Mouse (Mus musculus): ENCODE data around the gene Rps18. TPM values are rescaled to one million over a fixed set of nuclear protein-coding genes. Genes with fewer than 3 reads are reported as not detected.
A peak's percentile ranks its signal among the peaks of the same experiment; 100 is the strongest.

Rps18 gene
- polyA plus RNA-seq, 1 experiment from 2014 or later = 950 TPM

DNA sequence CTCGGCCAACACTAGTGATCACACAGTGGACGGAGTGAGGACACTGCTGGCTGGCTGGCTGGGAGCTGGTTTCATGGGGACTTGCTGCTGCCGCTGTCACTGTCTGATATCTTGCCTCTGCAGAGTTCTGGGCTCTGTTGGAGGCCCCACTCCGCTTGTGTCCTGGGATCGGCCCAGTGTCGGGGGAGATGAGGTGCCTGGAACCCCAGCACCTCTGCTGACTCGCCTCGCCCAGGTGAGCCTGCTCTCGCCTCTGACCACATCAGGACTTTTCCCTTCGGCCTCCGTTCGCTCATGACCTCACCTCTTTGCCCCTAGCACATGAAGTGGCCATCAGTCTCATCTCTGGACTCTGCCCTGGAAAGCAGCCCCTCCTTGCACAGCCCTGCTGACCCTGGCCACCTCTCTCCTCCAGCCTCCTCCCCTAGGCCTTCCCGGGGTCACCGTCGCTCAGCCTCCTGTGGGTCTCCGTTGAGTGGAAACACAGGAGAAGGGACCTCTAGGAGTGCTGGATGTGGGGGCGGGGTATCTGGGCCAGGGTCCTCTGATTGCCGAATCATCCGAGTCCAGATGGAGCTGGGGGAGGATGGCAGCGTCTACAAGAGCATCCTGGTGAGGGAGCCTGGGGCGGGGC is 20.3 kb downstream of the Rps18 start:
- H3K4me2 ChIP-seq = no peak overlapping the region
- WGBS = 88% methylated on average over 21 of the region's 21 CpGs
- H3K36me3 ChIP-seq = peaks cover 61% of the 10 kb centered on the region
- no peak overlapping the region for H3K27ac ChIP-seq
- H3K9ac ChIP-seq = no peak overlapping the region
- H3K4me3 ChIP-seq = no peak overlapping the region
- no peak for ATAC-seq (ENCODE audit: low FRiP score)
- H3K9me3 ChIP-seq = no peaks in the 10 kb centered on the region
- H3K27me3 ChIP-seq = no peaks in the 10 kb centered on the region
- H3K4me1 ChIP-seq (replicated peaks) = peaks cover 25% of the 10 kb centered on the region

DNA sequence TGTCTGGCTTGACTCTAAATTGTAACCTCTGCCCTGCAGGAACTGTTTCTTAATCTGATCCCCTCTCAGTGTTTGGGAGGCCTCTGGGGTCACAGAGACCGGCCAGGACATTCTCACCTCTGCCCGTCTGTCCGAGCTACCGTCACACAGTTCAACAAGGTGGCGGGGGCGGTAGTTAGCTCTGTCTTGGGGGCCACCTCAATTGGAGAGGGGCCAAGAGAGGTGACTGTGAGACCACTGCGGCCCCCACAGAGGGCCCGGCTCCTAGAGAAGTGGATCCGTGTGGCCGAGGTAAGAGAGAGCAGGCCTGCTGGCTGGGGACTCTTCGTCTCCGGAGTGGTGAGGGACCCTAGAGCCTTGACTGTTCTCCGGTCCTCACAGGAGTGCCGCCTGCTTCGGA is 22.8 kb downstream of the Rps18 start:
- Histone ChIP-seq H3K4me2 (no peak overlapping the region), H3K9me3 (no peaks in the 10 kb centered on the region), H3K4me3 (no peak overlapping the region), H3K27me3 (no peaks in the 10 kb centered on the region), H3K4me1 (replicated peaks) (peaks cover 25% of the 10 kb centered on the region), H3K9ac (no peak overlapping the region), H3K36me3 (peaks cover 53% of the 10 kb centered on the region), H3K27ac (no peak overlapping the region)
- ATAC-seq (ENCODE audit: low FRiP score) = no peak
- 91% methylated on average over 15 of the region's 15 CpGs for WGBS

DNA sequence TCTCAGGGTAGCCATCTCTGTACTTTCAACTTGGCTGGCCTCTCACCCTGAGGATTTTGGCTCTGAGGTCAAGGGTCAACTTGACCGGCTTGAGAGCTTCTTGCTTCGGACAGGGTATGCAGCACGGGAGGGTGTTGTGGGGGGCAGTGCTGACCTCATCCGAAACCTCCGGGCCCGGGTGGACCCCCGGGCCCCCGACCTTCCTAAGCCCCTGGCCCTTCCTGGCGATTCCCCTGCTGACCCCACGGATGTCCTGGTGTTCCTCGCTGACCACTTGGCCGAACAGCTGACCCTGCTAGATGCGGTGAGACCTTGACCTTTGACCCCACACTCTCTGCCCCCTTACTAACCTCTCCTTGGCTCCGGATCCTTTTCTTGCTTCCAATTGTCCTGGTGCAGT is 23.4 kb downstream of the Rps18 start:
- H3K27ac ChIP-seq = no peak overlapping the region
- H3K9me3 ChIP-seq = no peaks in the 10 kb centered on the region
- 88% methylated on average over 14 of the region's 14 CpGs for WGBS
- no peak for ATAC-seq (ENCODE audit: low FRiP score)
- no peak overlapping the region for H3K9ac ChIP-seq
- peaks cover 54% of the 10 kb centered on the region for H3K36me3 ChIP-seq
- no peak overlapping the region for H3K4me3 ChIP-seq
- no peak overlapping the region for H3K4me2 ChIP-seq
- H3K4me1 ChIP-seq (replicated peaks) = peaks cover 30% of the 10 kb centered on the region
- no peaks in the 10 kb centered on the region for H3K27me3 ChIP-seq

DNA sequence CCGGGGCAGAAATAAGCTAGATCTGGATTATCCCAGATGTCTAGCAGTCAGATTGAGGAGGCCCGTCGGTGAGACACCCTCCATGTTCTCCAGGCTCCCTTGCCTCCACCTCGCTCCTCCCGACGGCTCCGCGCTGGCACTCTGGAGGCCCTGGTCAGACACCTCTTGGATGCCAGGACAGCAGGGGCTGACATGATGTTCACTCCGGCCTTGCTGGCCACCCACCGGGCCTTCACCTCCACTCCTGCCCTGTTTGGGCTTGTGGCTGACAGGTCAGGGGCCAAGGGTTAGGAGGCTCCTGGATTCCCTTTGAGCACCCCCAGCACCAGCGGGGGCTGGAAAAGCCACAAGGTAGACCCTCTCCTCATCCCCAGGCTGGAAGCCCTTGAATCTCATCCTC is 23.9 kb downstream of the Rps18 start:
- no peaks in the 10 kb centered on the region for H3K9me3 ChIP-seq
- ATAC-seq (ENCODE audit: low FRiP score) = no peak
- H3K4me3 ChIP-seq = no peak overlapping the region
- H3K4me1 ChIP-seq (replicated peaks) = peaks cover 31% of the 10 kb centered on the region
- H3K36me3 ChIP-seq = peaks cover 49% of the 10 kb centered on the region
- 93% methylated on average over 11 of the region's 11 CpGs for WGBS
- no peaks in the 10 kb centered on the region for H3K27me3 ChIP-seq
- H3K4me2 ChIP-seq = no peak overlapping the region
- H3K27ac ChIP-seq = no peak overlapping the region
- no peak overlapping the region for H3K9ac ChIP-seq

DNA sequence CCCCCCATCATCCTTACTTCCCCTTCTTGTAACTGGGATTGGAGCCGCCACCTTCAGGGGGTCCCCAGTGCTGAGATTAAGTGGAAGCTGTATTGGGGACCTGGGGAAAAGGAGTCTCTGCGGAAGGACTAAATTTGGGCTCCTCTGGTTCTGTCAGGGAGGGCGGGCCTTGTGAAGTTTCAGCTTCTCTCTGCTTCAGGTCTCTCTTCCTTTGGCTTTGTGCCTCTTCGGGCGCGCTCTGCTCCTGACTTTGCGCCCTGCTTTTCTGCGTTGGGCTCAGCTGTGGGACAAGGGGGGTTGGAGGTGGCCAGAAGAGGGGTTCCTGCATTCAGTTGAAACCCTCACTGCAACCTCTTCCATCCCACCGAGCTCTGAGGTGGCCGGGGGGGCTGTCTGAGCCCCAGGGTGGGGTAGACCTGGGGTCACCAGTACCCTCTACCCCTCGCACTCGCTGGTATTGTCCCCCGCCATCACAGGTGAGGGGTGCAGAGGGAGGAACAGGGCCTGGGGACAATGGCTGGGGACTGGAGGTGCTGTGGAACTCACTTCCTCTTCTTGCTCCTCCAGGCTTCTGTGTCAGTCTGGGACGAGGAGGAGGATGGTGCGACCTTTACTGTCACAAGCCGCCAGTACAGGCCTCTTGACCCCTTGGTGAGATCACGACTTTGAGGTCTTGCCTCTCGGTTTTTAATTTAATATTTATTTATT is 24.5 kb downstream of the Rps18 start:
- H3K27me3 ChIP-seq = no peaks in the 10 kb centered on the region
- peak overlapping the region; percentile 95 for H3K9ac ChIP-seq
- H3K4me2 ChIP-seq = peak overlapping the region; percentile 99
- H3K4me1 ChIP-seq (replicated peaks) = peaks cover 31% of the 10 kb centered on the region
- peak overlapping the region; percentile 90 for H3K4me3 ChIP-seq
- H3K27ac ChIP-seq = no peak overlapping the region
- H3K36me3 ChIP-seq = peaks cover 49% of the 10 kb centered on the region
- 37% methylated on average over 18 of the region's 18 CpGs for WGBS
- no peak for ATAC-seq (ENCODE audit: low FRiP score)
- H3K9me3 ChIP-seq = no peaks in the 10 kb centered on the region

DNA sequence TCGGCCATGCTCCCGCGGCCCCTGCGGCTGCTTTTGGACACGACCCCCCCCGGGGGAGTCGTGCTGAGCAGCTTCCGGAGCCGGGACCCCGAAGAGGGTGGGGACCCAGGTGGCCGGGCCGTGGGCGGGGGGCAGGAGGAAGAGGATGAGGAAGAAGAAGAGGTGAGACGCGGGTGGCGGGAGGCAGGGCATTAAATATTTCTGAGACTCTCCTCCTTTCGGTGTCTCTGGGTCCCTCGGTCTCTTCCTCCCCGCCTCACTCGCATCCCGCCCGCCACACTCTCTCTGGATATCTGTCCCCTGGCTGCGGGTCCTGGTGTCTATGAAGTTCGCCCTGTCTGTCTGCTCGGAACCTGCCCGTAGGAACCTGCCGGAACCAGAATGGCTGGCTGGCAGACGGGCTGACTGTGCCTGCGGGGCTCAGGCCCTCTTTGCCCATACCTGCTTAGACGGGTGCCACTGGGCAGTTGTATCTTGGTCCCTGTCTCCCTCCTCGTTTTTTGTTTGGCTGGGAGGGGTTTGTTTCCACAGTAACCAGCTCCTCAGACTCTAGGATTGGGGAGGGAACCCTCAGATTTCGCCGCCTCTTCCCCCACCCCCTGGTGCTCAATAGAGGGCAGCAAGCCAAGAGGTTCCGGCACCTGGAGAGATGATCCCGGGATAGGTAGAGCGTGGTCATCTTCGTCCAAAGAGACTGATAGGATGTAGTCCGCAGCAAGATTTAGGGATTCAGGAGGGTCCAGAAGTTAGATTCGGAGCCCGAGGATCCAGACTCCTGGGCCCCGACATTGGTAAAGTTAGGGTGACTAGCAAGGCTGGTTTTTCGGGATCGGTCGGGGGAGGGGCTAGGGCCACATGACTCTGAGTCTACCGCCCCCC is 25.3 kb downstream of the Rps18 start:
- no peaks in the 10 kb centered on the region for H3K27me3 ChIP-seq
- H3K4me2 ChIP-seq = peak overlapping the region; percentile 99
- peaks cover 48% of the 10 kb centered on the region for H3K36me3 ChIP-seq
- 0 out of 2 replicates have a peak, but pooled peaks have one; percentile 4 for ATAC-seq (ENCODE audit: low FRiP score)
- H3K4me3 ChIP-seq = peak overlapping the region; percentile 90
- WGBS = under 1% methylated on average over 45 of the region's 45 CpGs
- H3K27ac ChIP-seq = peak overlapping the region; percentile 97
- peaks cover 31% of the 10 kb centered on the region for H3K4me1 ChIP-seq (replicated peaks)
- no peaks in the 10 kb centered on the region for H3K9me3 ChIP-seq
- H3K9ac ChIP-seq = peak overlapping the region; percentile 95

DNA sequence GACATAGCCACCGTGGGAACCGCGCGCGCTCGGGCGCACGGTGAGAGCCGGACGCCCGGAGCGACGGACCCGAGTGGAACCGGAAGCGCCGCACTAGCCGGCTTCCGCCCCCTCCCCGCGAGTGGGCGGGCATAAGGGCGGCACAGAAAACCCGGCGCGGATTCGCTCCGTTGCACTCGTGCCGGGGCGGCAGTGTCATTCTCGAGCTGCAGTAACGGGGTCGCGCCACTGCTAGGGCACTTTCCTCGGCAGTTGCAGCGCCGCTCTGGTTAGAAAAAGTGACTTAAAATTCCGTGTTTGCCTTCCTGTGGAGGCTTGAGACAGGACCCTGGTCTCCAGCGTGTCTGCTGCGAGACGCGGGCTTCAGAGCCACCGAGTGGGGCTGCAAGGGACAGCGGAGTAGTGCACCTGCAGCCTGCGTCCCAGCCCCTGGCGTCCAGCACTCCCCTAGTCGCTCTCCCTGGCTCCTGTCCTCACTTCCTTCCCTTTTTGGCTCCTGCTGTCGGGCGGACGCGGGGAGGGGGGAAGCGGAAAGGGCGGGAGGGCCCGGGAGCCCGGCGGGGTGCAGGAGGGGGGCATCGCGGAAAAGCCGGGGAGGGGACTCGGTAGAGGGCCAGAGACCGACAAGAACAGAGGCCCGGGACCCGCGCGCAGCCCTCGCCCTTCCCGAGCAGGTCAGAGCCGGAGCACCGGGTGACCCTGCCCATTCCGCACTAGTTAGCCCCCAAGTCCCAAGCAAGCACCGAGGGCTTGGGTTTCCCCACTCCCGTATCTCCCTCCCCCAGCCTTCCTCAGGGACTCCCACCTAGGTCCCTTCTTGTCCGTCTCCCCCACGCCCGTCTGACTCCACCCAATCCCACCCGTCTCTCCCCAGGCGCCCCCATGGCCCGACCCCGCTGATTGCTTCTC is 26.2 kb downstream of the Rps18 start, which contains the start of gene Rgl2:
Gene Rgl2, plus strand, starts transcription at position 173 of the 909 bp plus-strand sequence.
- H3K4me1 ChIP-seq (replicated peaks) = peaks cover 31% of the 10 kb centered on the region
- H3K9ac ChIP-seq = peak within 1 kb of the TSS; percentile 95
- H3K4me3 ChIP-seq = peak within 1 kb of the TSS; percentile 90
- WGBS = under 1% methylated on average over 70 of the region's 80 CpGs
- peak within 1 kb of the TSS; percentile 97 for H3K27ac ChIP-seq
- H3K27me3 ChIP-seq = no peaks in the 10 kb centered on the region
- H3K4me2 ChIP-seq = peak within 1 kb of the TSS; percentile 99
- H3K36me3 ChIP-seq = peaks cover 46% of the 10 kb centered on the region
- H3K9me3 ChIP-seq = no peaks in the 10 kb centered on the region
- peak; percentile 84 for ATAC-seq (ENCODE audit: low FRiP score)

DNA sequence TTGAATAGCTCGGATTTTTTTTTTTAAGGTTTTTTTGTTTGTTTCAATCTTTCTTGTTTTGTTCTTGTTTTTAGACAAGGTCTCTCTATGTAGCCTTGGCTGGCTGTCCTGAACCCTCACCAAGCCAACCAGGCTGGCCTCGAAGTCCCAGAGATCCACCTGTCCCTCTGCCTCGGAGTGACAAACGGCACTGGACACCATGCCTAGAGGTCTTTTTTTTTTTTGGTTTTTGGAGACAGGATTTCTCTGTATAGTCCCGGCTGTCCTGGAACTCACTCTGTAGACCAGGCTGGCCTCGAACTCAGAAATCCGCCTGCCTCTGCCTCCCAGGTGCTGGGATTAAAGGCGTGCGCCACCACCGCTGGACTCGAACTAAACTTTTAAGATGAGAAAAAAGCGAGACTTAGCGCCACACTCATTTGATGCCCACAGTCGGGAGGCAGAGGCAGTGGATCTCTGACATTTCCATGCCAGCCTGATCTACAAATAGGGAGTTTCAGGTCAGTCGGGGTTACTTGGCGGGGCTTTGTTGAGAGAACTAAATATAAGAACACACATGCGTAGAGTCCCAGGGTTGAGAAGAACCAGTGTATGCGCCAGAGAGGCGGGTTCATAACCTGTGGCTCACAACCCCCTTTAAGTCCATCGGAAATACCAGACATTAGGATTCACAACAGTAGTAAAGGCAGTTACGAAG is 27.4 kb downstream of the Rps18 start:
- Histone ChIP-seq H3K4me3 (peak overlapping the region; percentile 90), H3K36me3 (peaks cover 35% of the 10 kb centered on the region), H3K9me3 (no peaks in the 10 kb centered on the region), H3K27me3 (no peaks in the 10 kb centered on the region), H3K4me2 (peak overlapping the region; percentile 99), H3K4me1 (replicated peaks) (peaks cover 31% of the 10 kb centered on the region), H3K27ac (peak overlapping the region; percentile 76; the same call in 1 of the 2 replicates), H3K9ac (peak overlapping the region; percentile 95)
- 67% methylated on average over 21 of the region's 21 CpGs for WGBS
- no peak for ATAC-seq (ENCODE audit: low FRiP score)

DNA sequence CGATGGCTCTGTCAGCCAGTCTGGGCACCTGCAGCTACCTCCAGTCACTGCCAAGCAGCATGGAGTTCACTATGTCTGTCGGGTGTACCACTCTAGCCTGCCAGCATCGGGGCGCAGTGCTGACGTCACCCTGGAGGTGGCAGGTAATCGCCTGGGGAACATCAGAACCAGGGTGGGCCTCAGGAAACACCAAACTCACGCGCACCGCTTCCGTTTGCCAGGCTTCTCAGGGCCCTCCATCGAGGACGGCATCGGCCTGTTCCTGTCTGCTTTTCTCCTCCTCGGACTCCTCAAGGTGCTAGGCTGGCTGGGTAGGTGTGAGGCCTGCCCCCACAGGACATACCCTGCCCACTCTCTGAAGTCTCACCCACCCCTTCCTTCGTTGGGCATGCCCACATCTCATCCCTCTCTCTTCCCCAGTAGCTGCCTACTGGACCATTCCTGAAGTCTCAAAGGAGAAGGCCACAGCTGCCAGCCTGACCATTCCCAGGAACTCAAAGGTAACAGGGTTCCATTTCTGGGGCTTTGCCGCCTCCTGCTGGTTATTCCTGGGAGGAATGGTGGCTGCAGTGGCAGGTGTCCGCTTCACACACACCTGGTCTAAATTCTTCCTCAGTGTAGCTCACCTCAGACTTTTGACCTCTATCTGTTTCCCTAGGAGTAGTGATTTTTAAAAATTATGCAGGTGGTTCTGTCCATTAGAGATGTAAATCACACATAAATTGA is 29.4 kb downstream of the Rps18 start:
- Histone ChIP-seq H3K4me3 (no peak overlapping the region), H3K9me3 (no peaks in the 10 kb centered on the region), H3K4me1 (replicated peaks) (peaks cover 28% of the 10 kb centered on the region), H3K4me2 (no peak overlapping the region), H3K27ac (no peak overlapping the region), H3K27me3 (no peaks in the 10 kb centered on the region), H3K36me3 (peaks cover 22% of the 10 kb centered on the region), H3K9ac (no peak overlapping the region)
- no peak for ATAC-seq (ENCODE audit: low FRiP score)
- WGBS = 80% methylated on average over 17 of the region's 17 CpGs

DNA sequence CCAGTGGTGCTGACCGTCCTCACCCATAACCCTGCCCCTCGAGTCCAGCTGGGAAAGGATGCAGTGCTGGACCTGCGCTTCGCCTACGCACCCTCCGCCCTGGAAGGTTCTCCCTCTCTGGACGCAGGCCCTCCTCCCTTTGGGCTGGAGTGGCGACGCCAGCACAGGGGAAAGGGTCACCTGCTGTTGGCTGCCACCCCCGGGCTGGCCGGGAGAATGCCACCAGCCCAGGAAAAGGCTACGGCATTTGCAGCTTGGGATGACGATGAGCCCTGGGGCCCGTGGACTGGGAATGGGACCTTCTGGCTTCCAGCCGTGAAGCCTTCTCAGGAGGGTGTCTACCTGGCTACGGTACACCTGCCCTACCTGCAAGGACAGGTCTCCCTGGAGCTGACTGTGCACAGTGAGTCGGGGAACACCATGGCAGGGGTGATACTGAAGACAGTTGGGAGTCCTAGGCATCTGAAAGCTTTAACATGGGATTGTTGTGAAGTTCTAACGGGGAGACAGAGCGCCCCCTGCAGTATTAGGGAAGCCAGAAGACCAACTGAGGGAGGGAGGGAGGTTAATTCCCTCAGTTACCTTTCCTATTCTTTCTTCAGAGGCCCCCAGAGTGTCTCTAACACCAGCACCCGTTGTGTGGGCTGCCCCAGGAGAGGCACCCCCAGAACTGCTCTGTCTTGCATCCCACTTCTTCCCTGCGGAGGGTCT is 30.2 kb downstream of the Rps18 start:
- Histone ChIP-seq H3K9me3 (no peaks in the 10 kb centered on the region), H3K4me3 (no peak overlapping the region), H3K27me3 (no peaks in the 10 kb centered on the region), H3K9ac (no peak overlapping the region), H3K4me1 (replicated peaks) (peaks cover 28% of the 10 kb centered on the region), H3K36me3 (peaks cover 22% of the 10 kb centered on the region), H3K4me2 (no peak overlapping the region), H3K27ac (no peak overlapping the region)
- 84% methylated on average over 21 of the region's 21 CpGs for WGBS
- no peak for ATAC-seq (ENCODE audit: low FRiP score)

Data from hindbrain, embryonic 13.5 days (tissue).